Mouse (Mus musculus) kidney, adult 2 months (tissue): Measurements from ENCODE around the gene H2-M10.5.

ENCODE experiments used
- CTCF ChIP-seq: fragments of 200-500 bp; conservative IDR thresholded peaks from 2 replicates; pipeline ENCODE4 v1.5.1; 2011; ENCODE audit warnings: low read depth, mild to moderate bottlenecking, control low read depth, low read length, moderate library complexity, mixed read lengths; ENCODE audit not compliant: insufficient read depth, insufficient read length
- POLR2A ChIP-seq: fragments of 200-500 bp; IDR thresholded peaks from one replicate; pipeline ENCODE4 v1.6.1; 2011; ENCODE audit warnings: low read depth, low read length, control low read depth

- TF ChIP-seq CTCF (peak; percentile 72), POLR2A (no peak)
These were observed 51.3 kb downstream of the H2-M10.5 start for GRCm38 (mm10) chr17:36824005-36824404.
